Mouse (Mus musculus) common myeloid progenitor, adult 5-6 weeks (primary cell): ENCODE data around the gene Nfkb1. TPM values are rescaled to one million over a fixed set of nuclear protein-coding genes. Genes with fewer than 3 reads are reported as not detected.

Source experiments
- ATAC-seq: replicated peaks from 2 replicates; pipeline ENCODE4 v1.8.0; 2016; ENCODE audit warnings: low read depth, mild to moderate bottlenecking, moderate TSS enrichment, inconsistent platforms; ENCODE audit not compliant: poor library complexity, severe bottlenecking
- total RNA-seq: library from RNA; stranded (forward); fragments of 200-1000, 187-1606 nt; gene quantifications from 2 replicates; pipeline ENCODE4 v1.2.3, GENCODE M21; 2017

Gene Nfkb1
- total RNA-seq, 1 experiment from 2014 or later, result 121 TPM

- ATAC-seq, result no peak
These were observed 17.7 kb downstream of the Nfkb1 start for GRCm38 (mm10) chr3:135673695-135674094.

GRCm38 (mm10) chr3:135673041-135673440 lies 18.3 kb downstream of the Nfkb1 start:
- no peak for ATAC-seq

- no peak for ATAC-seq
These were observed 19.2 kb downstream of the Nfkb1 start for GRCm38 (mm10) chr3:135672135-135672534.

- ATAC-seq, result no peak
These were observed 20.5 kb downstream of the Nfkb1 start for GRCm38 (mm10) chr3:135670869-135671268.

- no peak for ATAC-seq
These were observed 24.3 kb downstream of the Nfkb1 start for GRCm38 (mm10) chr3:135667084-135667483.

GRCm38 (mm10) chr3:135665777-135666259 lies 25.5 kb downstream of the Nfkb1 start:
- ATAC-seq, result no peak

GRCm38 (mm10) chr3:135662139-135662864 lies 29.0 kb downstream of the Nfkb1 start:
- peak; percentile 60 for ATAC-seq

GRCm38 (mm10) chr3:135661707-135662106 lies 29.6 kb downstream of the Nfkb1 start:
- peak; percentile 52 for ATAC-seq

- peak; percentile 19; the same call in 1 of the 2 replicates for ATAC-seq
These were observed 32.7 kb downstream of the Nfkb1 start for GRCm38 (mm10) chr3:135658540-135659097.

GRCm38 (mm10) chr3:135656156-135656555 lies 35.2 kb downstream of the Nfkb1 start:
- no peak for ATAC-seq

GRCm38 (mm10) chr3:135650773-135651555 lies 40.4 kb downstream of the Nfkb1 start:
- ATAC-seq, result no peak

- ATAC-seq, result no peak
These were observed 41.5 kb downstream of the Nfkb1 start for GRCm38 (mm10) chr3:135649809-135650208.

- no peak for ATAC-seq
These were observed 42.8 kb downstream of the Nfkb1 start for GRCm38 (mm10) chr3:135648501-135648900.

GRCm38 (mm10) chr3:135646622-135647021 lies 44.7 kb downstream of the Nfkb1 start:
- no peak for ATAC-seq

GRCm38 (mm10) chr3:135644971-135645370 lies 46.4 kb downstream of the Nfkb1 start:
- no peak for ATAC-seq

GRCm38 (mm10) chr3:135641623-135641915 lies 49.8 kb downstream of the Nfkb1 start:
- ATAC-seq, result no peak

- ATAC-seq, result no peak
These were observed 50.3 kb downstream of the Nfkb1 start for GRCm38 (mm10) chr3:135640856-135641622.

GRCm38 (mm10) chr3:135640203-135640602 lies 51.1 kb downstream of the Nfkb1 start:
- no peak for ATAC-seq

GRCm38 (mm10) chr3:135637592-135637991 lies 53.8 kb downstream of the Nfkb1 start:
- peak; percentile 53 for ATAC-seq

GRCm38 (mm10) chr3:135636454-135636853 lies 54.9 kb downstream of the Nfkb1 start:
- ATAC-seq, result peak; percentile 86
